Mouse (Mus musculus): ENCODE measurements around the gene Mast1.
"Not testable (repeated sequence)": the region's sequence is repeated elsewhere in the genome, so short reads cannot be mapped to it uniquely, and the experiment has no call there.

The Mast1 gene

GRCm38 (mm10) chr8:84908421-84909161, 28.6 kb downstream of the Mast1 start, which contains the start of gene Dnase2a:
Gene Dnase2a, plus strand, starts transcription at chr8:84908560.
- DNase-seq, result peak; percentile 71

- not testable (repeated sequence) for DNase-seq
Observed at GRCm38 (mm10) chr8:84907979-84908378, 29.2 kb downstream of the Mast1 start.

- DNase-seq, result no peak
Observed at GRCm38 (mm10) chr8:84907493-84907892, 29.7 kb downstream of the Mast1 start.

GRCm38 (mm10) chr8:84907037-84907436, 30.1 kb downstream of the Mast1 start:
- DNase-seq, result no peak

- DNase-seq, result no peak
Observed at GRCm38 (mm10) chr8:84904351-84904750, 32.8 kb downstream of the Mast1 start.

GRCm38 (mm10) chr8:84902920-84903661, 34.1 kb downstream of the Mast1 start:
- DNase-seq, result peak; percentile 92

GRCm38 (mm10) chr8:84902367-84902919, 34.7 kb downstream of the Mast1 start:
- DNase-seq, result no peak

GRCm38 (mm10) chr8:84901752-84902151, 35.4 kb downstream of the Mast1 start, which contains the start of gene Klf1:
Gene Klf1, plus strand, starts transcription at chr8:84901928.
- DNase-seq, result no peak

- no peak for DNase-seq
Observed at GRCm38 (mm10) chr8:84901071-84901470, 36.1 kb downstream of the Mast1 start.

GRCm38 (mm10) chr8:84895963-84896362, 41.2 kb downstream of the Mast1 start:
- DNase-seq, result no peak

GRCm38 (mm10) chr8:84893709-84894134, 43.4 kb downstream of the Mast1 start, which contains the start of gene Gcdh:
Gene Gcdh, minus strand, starts transcription at chr8:84893921.
- peak; percentile 72 for DNase-seq

GRCm38 (mm10) chr8:84892993-84893708, 44.0 kb downstream of the Mast1 start:
- DNase-seq, result no peak

- DNase-seq, result no peak
Observed at GRCm38 (mm10) chr8:84889141-84889540, 48.0 kb downstream of the Mast1 start.

- DNase-seq, result no peak
Observed at GRCm38 (mm10) chr8:84888280-84888679, 48.9 kb downstream of the Mast1 start.

GRCm38 (mm10) chr8:84884728-84885127, 52.4 kb downstream of the Mast1 start:
- DNase-seq, result no peak

GRCm38 (mm10) chr8:84878915-84879314, 58.2 kb downstream of the Mast1 start:
- DNase-seq, result no peak

GRCm38 (mm10) chr8:84877297-84878035, 59.7 kb downstream of the Mast1 start:
- DNase-seq, result no peak

- no peak for DNase-seq
Observed at GRCm38 (mm10) chr8:84874339-84874738, 62.8 kb downstream of the Mast1 start.

- no peak for DNase-seq
Observed at GRCm38 (mm10) chr8:84873016-84873415, 64.1 kb downstream of the Mast1 start.

- DNase-seq, result peak; percentile 29
Observed at GRCm38 (mm10) chr8:84872309-84872965, 64.7 kb downstream of the Mast1 start.
